Mouse (Mus musculus): ENCODE measurements around the gene Tnfrsf11a. TPM values are rescaled to one million over a fixed set of nuclear protein-coding genes. Genes with fewer than 3 reads are reported as not detected.

The Tnfrsf11a gene
- polyA plus RNA-seq, 1 experiment from 2014 or later = 0.93 TPM

DNA sequence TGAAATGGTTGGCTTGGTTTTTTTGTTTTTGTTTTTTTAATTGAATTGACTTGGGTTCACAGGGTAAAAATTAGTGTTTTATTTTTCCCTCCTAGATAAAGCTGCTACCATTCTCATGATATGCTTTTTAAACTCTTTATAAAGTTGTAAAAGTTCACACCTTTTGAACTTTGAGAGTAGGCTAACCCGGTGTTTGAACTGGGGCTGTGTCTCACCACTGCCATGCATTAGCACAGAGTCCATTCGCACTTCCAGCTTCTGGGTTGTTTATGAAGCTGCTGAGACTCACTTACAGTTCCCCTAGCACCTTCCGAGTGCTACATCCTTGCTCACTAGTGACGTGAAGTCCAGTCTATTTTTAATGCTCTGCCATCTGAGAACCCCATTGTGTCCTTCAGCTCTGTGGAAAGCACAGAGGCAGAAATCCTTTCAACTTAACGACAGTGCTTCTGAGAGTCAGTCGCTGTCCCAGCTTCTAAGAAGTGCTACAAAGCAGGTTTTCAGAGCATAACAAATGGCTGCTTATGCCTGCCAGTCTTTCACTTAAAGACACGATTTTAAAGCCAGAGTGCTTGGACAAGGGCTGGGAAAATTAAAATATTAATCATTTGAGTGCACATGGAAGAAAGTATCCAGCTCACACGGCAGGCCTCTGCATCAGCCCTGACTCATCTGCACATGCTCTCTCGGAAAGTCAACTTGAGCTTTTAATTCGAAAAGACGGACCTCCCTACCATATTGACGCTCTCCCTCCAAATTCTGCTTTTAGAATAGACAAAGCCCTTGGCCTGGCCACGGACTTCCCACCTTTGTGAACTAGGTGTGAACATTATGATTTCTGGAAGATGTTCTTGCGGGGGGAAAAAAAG, 34.1 kb downstream of the Tnfrsf11a start:
- no peak overlapping the region for H3K4me2 ChIP-seq
- no peak for ATAC-seq (ENCODE audit: low FRiP score, low read depth)
- no peak overlapping the region for H3K27ac ChIP-seq (replicated peaks)
- no peaks in the 10 kb centered on the region for H3K27me3 ChIP-seq
- no peaks in the 10 kb centered on the region for H3K36me3 ChIP-seq
- no peak overlapping the region for H3K9ac ChIP-seq
- WGBS = 48% methylated on average over 14 of the region's 14 CpGs
- no peaks in the 10 kb centered on the region for H3K4me1 ChIP-seq (replicated peaks)
- H3K9me3 ChIP-seq = no peaks in the 10 kb centered on the region
- H3K4me3 ChIP-seq = no peak overlapping the region

DNA sequence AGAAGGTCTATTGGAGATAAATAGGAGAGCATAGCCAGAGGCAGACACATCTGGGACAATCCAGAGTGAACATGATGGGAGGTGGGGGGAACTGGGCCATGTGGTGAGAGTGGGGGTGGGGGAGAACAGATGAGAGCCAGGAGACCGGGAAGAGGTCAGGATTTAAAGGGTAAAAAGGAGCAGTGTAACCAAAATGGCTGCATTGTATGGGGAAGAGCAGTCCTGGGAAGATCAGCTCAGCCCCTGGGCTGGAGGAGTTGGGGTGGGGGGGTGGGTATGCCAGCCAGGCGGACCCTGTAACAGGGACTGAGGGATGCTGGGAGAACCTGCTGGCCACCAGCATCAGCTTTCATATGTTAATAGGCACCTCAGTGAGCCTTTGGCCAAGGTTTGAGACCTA, 34.8 kb downstream of the Tnfrsf11a start:
- no peak for ATAC-seq (ENCODE audit: low FRiP score, low read depth)

DNA sequence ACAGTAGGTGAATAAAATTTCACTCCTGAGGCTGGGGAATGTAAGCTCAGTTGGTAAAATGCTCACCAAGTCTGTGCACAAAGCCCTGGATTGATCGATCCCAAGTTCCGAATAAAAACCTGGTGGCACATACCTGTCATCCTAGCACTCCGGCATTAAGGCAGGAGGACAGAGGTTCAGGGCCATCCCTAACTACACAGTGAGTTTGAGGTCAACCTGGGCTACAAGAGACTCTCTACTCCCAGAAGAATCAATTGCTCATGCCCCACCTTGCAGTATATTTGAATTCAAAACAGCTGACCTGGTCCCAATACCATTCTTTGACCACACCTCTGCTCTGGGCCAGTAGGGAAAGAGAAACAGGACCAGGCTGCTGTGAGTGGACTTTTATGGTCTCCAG, 35.2 kb downstream of the Tnfrsf11a start:
- H3K4me3 ChIP-seq = no peak overlapping the region
- H3K4me2 ChIP-seq = no peak overlapping the region
- no peaks in the 10 kb centered on the region for H3K36me3 ChIP-seq
- no peaks in the 10 kb centered on the region for H3K9me3 ChIP-seq
- H3K9ac ChIP-seq = no peak overlapping the region
- no peak overlapping the region for H3K27ac ChIP-seq (replicated peaks)
- WGBS = 86% methylated on average over 3 of the region's 3 CpGs
- ATAC-seq (ENCODE audit: low FRiP score, low read depth) = no peak
- H3K4me1 ChIP-seq (replicated peaks) = no peaks in the 10 kb centered on the region
- H3K27me3 ChIP-seq = no peaks in the 10 kb centered on the region

More for the DNA sequence above, 34.8 kb downstream of the Tnfrsf11a start:
- Histone ChIP-seq H3K9me3 (no peaks in the 10 kb centered on the region), H3K36me3 (no peaks in the 10 kb centered on the region), H3K4me3 (no peak overlapping the region), H3K27me3 (no peaks in the 10 kb centered on the region), H3K27ac (replicated peaks) (no peak overlapping the region), H3K4me2 (no peak overlapping the region), H3K4me1 (replicated peaks) (no peaks in the 10 kb centered on the region), H3K9ac (no peak overlapping the region)
- WGBS = 39% methylated on average over 2 of the region's 2 CpGs

DNA sequence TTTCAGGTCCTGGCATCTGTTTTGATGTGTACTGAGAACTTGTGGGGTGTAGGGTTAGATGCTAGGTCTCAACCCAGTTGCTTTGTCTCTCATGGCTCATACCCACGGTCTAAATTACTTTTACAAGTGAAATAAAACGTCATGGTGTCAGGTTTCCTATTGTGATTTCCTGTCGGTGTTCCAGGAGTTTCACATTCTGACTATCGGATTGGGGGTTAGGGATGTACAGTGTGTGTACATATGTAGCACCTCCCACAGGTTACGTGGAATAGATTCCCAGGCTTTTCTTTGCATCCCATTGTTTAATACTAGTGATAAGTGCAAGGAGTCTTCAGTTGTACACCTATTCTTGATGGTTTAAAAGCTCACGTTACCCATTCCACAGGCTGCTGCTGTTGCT, 38.5 kb downstream of the Tnfrsf11a start:
- Histone ChIP-seq H3K9ac (no peak overlapping the region), H3K9me3 (no peaks in the 10 kb centered on the region), H3K4me1 (replicated peaks) (no peaks in the 10 kb centered on the region), H3K4me3 (no peak overlapping the region), H3K27me3 (no peaks in the 10 kb centered on the region), H3K4me2 (no peak overlapping the region), H3K36me3 (no peaks in the 10 kb centered on the region), H3K27ac (replicated peaks) (no peak overlapping the region)
- 57% methylated on average over 6 of the region's 6 CpGs for WGBS
- ATAC-seq (ENCODE audit: low FRiP score, low read depth) = no peak

DNA sequence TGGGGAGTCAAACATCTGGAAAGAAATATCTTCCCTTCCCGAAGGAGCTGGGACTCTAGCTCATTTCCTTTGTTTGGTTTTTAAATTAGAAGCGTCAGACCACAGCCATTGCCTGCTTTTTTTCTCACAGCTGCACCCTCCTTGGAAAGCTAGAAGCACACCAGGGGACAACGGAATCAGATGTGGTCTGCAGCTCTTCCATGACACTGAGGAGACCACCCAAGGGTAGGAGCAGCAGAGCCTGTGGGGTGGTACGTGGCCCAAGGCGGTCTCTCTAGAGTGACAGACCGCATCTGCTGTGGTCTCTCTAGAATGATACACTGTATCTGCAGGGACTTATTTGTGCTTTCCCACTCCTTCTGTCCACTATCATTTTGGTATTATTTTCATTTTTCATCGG, 39.2 kb downstream of the Tnfrsf11a start:
- 68% methylated on average over 7 of the region's 7 CpGs for WGBS
- no peak overlapping the region for H3K9ac ChIP-seq
- H3K4me2 ChIP-seq = no peak overlapping the region
- H3K4me3 ChIP-seq = no peak overlapping the region
- H3K4me1 ChIP-seq (replicated peaks) = no peaks in the 10 kb centered on the region
- no peak for ATAC-seq (ENCODE audit: low FRiP score, low read depth)
- H3K27ac ChIP-seq (replicated peaks) = no peak overlapping the region
- no peaks in the 10 kb centered on the region for H3K27me3 ChIP-seq
- no peaks in the 10 kb centered on the region for H3K9me3 ChIP-seq
- H3K36me3 ChIP-seq = no peaks in the 10 kb centered on the region

DNA sequence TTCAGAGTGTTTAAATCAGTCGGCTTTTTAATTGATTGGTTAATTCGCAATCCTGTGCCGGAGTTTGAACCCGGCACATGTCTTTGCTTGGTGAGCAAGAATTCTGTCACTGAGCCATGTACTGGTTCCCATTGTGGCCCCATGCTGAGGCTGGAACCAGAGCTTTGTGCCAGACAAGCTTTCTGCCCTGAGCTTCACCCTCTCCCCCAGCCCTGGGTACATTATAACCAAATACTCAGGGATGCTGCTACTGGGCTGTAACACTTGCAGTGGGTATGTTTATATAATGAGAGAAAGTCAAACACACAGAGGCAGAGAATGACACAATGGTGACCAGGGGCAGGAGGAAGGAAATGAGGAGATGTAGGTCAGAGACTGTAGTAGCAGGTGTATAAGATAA, 43.8 kb downstream of the Tnfrsf11a start:
- Histone ChIP-seq H3K9me3 (no peaks in the 10 kb centered on the region), H3K4me2 (no peak overlapping the region), H3K9ac (no peak overlapping the region), H3K36me3 (no peaks in the 10 kb centered on the region), H3K4me1 (replicated peaks) (no peaks in the 10 kb centered on the region), H3K27ac (replicated peaks) (no peak overlapping the region), H3K27me3 (no peaks in the 10 kb centered on the region), H3K4me3 (no peak overlapping the region)
- no peak; the same call in 1 of the 2 replicates for ATAC-seq (ENCODE audit: low FRiP score, low read depth)
- WGBS = 92% methylated on average over 4 of the region's 4 CpGs

DNA sequence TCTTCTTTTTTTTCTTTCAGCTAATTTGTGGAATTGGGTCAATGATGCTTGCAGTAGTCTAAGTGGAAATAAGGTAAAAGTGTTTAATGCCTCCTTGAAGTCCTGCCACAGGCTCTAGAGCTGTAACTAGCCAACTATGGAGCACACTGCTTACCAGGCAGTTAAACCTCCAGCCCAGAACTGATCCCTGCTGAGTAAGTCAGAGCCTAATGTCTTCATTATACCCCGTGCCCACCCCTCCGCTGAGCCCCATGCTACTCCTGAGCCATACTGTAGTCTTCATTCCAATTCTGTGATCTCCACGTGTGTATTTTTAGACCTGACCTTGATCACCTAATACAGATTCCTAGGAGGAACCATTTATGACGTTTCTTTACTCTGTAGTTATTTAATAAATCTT, 44.5 kb downstream of the Tnfrsf11a start:
- Histone ChIP-seq H3K4me3 (no peak overlapping the region), H3K27me3 (no peaks in the 10 kb centered on the region), H3K9me3 (no peaks in the 10 kb centered on the region), H3K4me2 (no peak overlapping the region), H3K4me1 (replicated peaks) (no peaks in the 10 kb centered on the region), H3K9ac (no peak overlapping the region), H3K27ac (replicated peaks) (no peak overlapping the region), H3K36me3 (no peaks in the 10 kb centered on the region)
- ATAC-seq (ENCODE audit: low FRiP score, low read depth) = peak; percentile 37; the same call in 1 of the 2 replicates
- 60% methylated on average over 4 of the region's 4 CpGs for WGBS

DNA sequence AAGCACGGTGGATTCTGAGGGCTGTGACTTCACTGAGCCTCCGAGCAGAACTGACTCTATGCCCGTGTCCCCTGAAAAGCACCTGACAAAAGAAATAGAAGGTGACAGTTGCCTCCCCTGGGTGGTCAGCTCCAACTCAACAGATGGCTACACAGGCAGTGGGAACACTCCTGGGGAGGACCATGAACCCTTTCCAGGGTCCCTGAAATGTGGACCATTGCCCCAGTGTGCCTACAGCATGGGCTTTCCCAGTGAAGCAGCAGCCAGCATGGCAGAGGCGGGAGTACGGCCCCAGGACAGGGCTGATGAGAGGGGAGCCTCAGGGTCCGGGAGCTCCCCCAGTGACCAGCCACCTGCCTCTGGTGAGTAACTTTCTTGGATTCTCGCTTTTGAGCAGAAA, 46.9 kb downstream of the Tnfrsf11a start:
- no peaks in the 10 kb centered on the region for H3K36me3 ChIP-seq
- no peaks in the 10 kb centered on the region for H3K27me3 ChIP-seq
- no peak overlapping the region for H3K27ac ChIP-seq (replicated peaks)
- WGBS = 78% methylated on average over 7 of the region's 7 CpGs
- no peak for ATAC-seq (ENCODE audit: low FRiP score, low read depth)
- no peak overlapping the region for H3K9ac ChIP-seq
- no peaks in the 10 kb centered on the region for H3K9me3 ChIP-seq
- no peak overlapping the region for H3K4me3 ChIP-seq
- H3K4me2 ChIP-seq = no peak overlapping the region
- no peaks in the 10 kb centered on the region for H3K4me1 ChIP-seq (replicated peaks)

DNA sequence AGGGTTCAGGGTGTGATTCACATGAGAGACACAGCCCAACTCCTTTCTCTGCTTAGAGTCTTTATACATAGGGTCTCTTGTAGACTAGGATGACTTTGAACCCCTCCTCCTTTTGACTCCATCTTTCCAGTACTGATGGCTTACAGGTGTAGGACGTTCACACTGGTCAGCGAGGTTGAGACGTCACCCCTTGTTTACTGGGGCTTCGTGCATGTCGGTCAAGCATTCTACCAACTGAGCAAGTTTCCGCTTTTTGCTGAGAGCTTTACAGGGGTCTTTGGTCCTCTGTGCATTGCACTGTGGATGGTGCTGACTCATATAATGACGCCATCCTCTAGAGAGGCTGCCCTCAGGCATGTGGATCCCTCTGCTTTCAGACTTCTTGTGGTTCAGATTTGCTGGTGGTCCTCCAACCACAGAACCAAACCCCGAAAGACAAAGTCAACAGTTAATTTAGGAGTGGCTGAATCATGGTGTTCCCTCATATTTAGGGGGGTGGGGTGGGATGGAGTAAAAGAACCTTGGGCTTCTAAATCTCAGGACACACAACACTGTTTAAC, 47.3 kb downstream of the Tnfrsf11a start:
- Histone ChIP-seq H3K36me3 (no peaks in the 10 kb centered on the region), H3K9ac (no peak overlapping the region), H3K4me1 (replicated peaks) (no peaks in the 10 kb centered on the region), H3K27ac (replicated peaks) (no peak overlapping the region), H3K27me3 (no peaks in the 10 kb centered on the region), H3K9me3 (no peaks in the 10 kb centered on the region), H3K4me3 (no peak overlapping the region), H3K4me2 (no peak overlapping the region)
- ATAC-seq (ENCODE audit: low FRiP score, low read depth) = no peak
- WGBS = 85% methylated on average over 8 of the region's 8 CpGs

DNA sequence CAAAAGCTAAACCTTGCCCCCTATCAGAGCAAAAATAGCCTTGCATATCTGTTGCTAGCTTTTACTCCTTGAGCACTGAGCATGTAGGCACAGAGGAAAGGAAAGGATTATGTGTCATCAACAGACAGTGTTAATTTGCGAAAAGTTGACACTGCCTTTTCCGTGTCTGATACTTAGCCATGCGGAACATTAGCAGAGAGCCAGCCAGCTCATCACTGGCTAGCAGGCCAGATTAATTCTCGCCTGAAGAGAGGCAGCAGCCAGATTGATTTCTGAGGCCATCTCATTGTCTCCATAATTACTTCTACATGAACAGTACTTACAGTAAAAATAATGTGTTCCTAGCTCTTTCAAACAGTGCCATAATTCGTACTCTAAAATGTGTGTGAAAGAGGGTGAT, 48.7 kb downstream of the Tnfrsf11a start:
- no peak overlapping the region for H3K4me2 ChIP-seq
- H3K27me3 ChIP-seq = no peaks in the 10 kb centered on the region
- no peaks in the 10 kb centered on the region for H3K9me3 ChIP-seq
- H3K9ac ChIP-seq = no peak overlapping the region
- H3K36me3 ChIP-seq = no peaks in the 10 kb centered on the region
- no peak overlapping the region for H3K27ac ChIP-seq (replicated peaks)
- no peaks in the 10 kb centered on the region for H3K4me1 ChIP-seq (replicated peaks)
- 48% methylated on average over 5 of the region's 5 CpGs for WGBS
- no peak overlapping the region for H3K4me3 ChIP-seq
- peak; percentile 50; the same call in 1 of the 2 replicates for ATAC-seq (ENCODE audit: low FRiP score, low read depth)

DNA sequence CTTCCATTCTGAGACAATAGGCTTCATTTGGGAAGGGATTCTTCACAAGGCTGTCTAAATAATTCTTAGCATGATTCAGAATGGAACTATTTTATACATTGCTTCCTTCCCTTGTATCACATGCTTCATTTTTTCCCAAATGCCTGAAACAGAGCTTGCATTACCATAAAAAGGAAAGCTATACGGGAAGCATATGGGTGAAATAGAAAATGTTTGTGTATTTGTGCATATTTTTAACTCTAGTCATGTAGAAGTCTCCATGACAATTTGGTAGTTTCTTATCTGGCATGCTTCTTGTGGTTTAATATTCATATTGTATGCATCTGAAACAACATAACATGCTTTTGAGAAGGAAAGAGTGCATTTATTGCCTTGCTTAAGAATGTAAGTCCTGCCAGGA, 52.3 kb downstream of the Tnfrsf11a start:
- no peaks in the 10 kb centered on the region for H3K36me3 ChIP-seq
- H3K4me1 ChIP-seq (replicated peaks) = no peaks in the 10 kb centered on the region
- H3K9ac ChIP-seq = no peak overlapping the region
- 86% methylated on average over 1 of the region's 1 CpGs for WGBS
- no peak for ATAC-seq (ENCODE audit: low FRiP score, low read depth)
- H3K27ac ChIP-seq (replicated peaks) = no peak overlapping the region
- no peak overlapping the region for H3K4me2 ChIP-seq
- H3K9me3 ChIP-seq = no peaks in the 10 kb centered on the region
- H3K4me3 ChIP-seq = no peak overlapping the region
- no peaks in the 10 kb centered on the region for H3K27me3 ChIP-seq

DNA sequence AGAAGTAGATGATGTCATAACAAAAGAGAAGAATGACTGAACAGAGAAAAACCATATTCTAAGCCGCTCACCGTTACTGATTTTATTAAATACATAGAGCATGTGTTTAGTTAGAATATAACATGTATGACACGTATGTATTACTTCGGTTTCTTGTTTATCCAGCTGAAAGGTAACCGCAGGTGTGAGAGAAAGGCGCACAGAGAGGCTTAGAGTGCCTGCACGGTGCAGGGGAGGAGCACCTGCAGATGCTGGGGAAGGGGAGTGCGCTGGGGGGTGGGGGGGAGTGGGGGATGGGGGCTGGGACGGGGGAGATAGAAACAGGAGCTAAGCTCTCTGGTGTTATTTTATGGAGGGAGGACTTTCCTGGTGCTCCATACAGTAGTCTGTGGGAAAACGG, 62.4 kb downstream of the Tnfrsf11a start:
- Histone ChIP-seq H3K27me3 (no peaks in the 10 kb centered on the region), H3K4me1 (replicated peaks) (peaks cover 17% of the 10 kb centered on the region), H3K27ac (replicated peaks) (0 out of 2 replicates have a peak overlapping the region, but pooled peaks have one; percentile 48), H3K36me3 (no peaks in the 10 kb centered on the region), H3K4me3 (peak overlapping the region; percentile 39), H3K9ac (peak overlapping the region; percentile 13; the same call in 1 of the 2 replicates), H3K9me3 (no peaks in the 10 kb centered on the region), H3K4me2 (peak overlapping the region; percentile 64)
- WGBS = 16% methylated on average over 10 of the region's 10 CpGs
- ATAC-seq (ENCODE audit: low FRiP score, low read depth) = peak; percentile 71
